Mouse (Mus musculus) macrophage (primary cell): ENCODE data around the gene Fam13a. TPM values are rescaled to one million over a fixed set of nuclear protein-coding genes. Genes with fewer than 3 reads are reported as not detected.

Experiments
- H3K27ac ChIP-seq: fragments of 350-480 bp; formaldehyde crosslinking; 2 replicates; pipeline ENCODE4 v1.9.0; 2021
- H3K36me3 ChIP-seq: fragments of 350-480 bp; formaldehyde crosslinking; 2 replicates; pipeline ENCODE4 v1.9.0; 2021; ENCODE audit errors: inconsistent target
- H3K4me3 ChIP-seq: fragments of 350-480 bp; formaldehyde crosslinking; 2 replicates; pipeline ENCODE4 v1.9.0; 2021; ENCODE audit errors: inconsistent target
- H3K79me2 ChIP-seq: fragments of 350-480 bp; formaldehyde crosslinking; 2 replicates; pipeline ENCODE4 v1.9.0; 2021; ENCODE audit errors: inconsistent target
- WGBS: methylation state at CpG from one replicate; pipeline ENCODE4 v1.1.7; 2026; ENCODE audit warnings: inconsistent platforms; ENCODE audit not compliant: missing documents; 5-methylcytosine and 5-hydroxymethylcytosine counted together
- polyA plus RNA-seq: library from polyadenylated mRNA; stranded (reverse); fragments of 250-400 nt; gene quantifications from 3 replicates; pipeline ENCODE4 v1.2.4, GENCODE M21; 2018; ENCODE audit warnings: inconsistent platforms

Gene Fam13a
- polyA plus RNA-seq, 1 experiment from 2014 or later: 0.75 TPM

DNA sequence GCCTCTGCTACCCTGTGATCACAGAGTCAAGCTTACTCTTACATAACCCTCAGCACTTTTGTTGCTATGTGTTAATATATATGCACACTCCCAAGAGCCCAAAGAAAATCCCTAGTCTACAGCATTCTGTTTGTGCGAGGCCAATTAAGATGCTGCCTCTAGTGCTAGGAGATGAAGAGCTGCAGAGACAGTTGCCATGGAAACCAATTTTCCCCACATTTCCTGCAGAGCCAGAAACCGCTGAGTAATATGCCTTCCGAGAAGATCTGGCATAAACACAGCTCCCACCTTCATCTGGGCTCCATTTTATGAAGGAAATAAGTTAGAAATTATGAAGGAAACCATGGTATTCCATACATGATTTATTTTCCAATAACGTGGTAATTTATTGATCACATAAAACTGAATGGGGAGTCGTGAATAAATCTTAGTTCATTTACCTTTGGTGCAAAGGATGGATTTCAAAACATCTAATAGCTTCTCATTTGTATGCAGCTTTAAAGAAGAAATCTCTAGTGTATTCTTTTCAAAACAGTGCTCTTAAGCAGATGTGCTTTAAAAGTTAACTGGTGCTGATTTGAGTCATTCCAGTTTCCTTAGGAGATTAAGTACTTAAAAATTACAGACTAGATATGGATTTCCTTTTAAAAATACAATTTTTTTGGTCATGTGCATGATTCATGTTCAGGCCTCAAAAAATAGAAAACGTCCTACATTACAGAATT lies 91.0 kb downstream of the Fam13a start:
- 65% methylated on average over 6 of the region's 6 CpGs for WGBS

DNA sequence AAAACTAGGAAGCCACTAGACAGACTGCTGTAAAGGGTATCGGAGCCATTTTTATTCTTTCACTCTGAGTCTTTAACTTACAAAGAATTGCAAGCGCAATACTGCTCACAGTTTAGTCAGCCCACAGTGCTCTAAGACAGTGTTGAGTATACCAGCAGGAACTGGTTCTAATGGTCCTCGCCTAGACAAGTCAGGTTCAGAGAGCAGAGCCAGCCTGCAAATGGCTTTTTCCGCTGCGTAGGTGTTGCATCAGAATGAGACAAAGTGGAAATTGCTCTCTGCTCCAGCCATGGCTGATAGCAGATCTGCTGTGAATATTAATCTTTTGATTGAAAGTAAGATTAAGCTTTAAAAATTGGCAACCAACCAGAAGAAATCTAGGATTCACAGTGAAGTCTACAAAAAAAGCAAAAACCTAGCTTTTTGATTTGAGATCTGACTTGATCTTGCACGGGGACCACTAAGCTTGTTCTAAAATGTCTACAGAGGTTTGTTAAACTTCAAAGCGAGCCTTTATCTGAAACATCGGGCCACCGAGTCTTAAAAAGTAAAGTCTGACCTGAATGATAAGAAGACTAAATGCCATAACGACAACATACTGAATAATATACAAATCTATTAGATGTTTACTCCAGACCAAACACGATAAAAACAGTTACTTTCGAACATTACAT lies 91.7 kb downstream of the Fam13a start:
- no peak overlapping the region for H3K27ac ChIP-seq
- 92% methylated on average over 12 of the region's 12 CpGs for WGBS

More for the DNA sequence above, 91.0 kb downstream of the Fam13a start:
- Histone ChIP-seq H3K27ac (no peak overlapping the region), H3K4me3 (no peak overlapping the region), H3K36me3 (no peaks in the 10 kb centered on the region), H3K79me2 (no peaks in the 10 kb centered on the region)

DNA sequence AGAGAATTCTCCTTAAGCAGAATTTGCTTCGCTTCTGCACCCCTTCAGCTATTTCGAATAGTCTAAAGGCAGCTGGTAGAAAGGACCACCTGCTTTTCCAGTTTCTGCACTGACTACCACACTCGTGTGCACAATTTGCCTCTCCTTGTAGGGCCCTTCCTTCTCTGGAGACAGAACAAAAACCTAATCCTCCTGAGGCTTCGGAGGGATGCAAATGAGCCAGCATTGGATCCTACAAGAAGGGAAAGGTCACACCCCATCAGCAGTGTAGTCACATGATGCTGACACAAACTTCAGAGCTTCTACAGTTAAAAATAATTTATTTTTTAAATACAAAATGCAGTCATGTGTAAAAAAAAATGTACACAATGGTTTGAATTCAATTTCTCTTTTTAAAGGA lies 93.2 kb downstream of the Fam13a start:
- Histone ChIP-seq H3K27ac (no peak overlapping the region), H3K79me2 (no peaks in the 10 kb centered on the region), H3K4me3 (no peak overlapping the region), H3K36me3 (no peaks in the 10 kb centered on the region)
- WGBS: 94% methylated on average over 4 of the region's 4 CpGs

More for the DNA sequence above, 91.7 kb downstream of the Fam13a start:
- no peaks in the 10 kb centered on the region for H3K79me2 ChIP-seq
- no peaks in the 10 kb centered on the region for H3K36me3 ChIP-seq
- H3K4me3 ChIP-seq: no peak overlapping the region

DNA sequence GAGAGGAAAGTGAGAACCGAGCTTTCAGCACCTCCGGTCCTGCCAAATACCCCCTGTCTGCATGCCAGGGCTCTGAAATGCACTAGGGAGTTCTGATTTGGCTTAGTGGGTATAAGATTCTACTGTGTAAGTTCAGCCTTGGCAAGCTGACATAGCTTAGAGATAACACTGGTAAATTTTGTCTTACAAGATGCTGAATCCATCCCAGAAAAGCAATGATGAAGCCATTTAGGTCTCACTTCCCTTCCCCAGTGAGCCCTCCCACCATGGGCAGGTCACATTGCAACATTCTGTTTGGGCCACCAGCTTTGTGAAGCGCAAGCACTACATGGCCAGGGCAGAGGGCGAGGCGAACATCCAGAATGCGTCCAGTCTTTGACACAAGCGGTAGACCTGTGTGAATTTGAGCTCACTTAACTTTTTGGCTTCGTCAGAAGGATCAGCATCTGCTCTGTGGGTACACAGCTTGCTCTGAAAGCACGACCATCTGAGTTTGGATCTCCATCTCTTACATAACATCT lies 94.4 kb downstream of the Fam13a start:
- 91% methylated on average over 9 of the region's 9 CpGs for WGBS
- Histone ChIP-seq H3K27ac (no peak overlapping the region), H3K36me3 (no peaks in the 10 kb centered on the region), H3K4me3 (no peak overlapping the region), H3K79me2 (no peaks in the 10 kb centered on the region)

DNA sequence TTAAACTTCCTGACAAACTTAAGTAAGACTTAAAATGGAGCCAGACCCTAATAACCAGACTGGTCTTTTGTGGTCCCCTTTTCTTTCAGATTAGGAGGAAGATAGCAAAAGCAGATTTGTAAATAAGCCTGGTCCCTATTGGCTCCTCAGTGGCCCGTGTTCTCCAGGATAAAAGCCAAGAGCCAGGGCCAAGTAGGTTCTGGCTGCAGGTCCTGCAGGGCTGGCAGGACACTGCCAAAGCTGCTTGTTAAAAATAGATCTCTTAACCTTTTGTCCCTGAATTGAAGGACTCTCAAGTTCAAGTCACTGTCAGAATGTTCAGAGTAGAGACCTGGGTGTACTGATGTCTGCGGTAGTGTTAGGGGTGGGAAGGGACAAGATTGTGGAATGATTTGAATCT lies 96.5 kb downstream of the Fam13a start:
- 91% methylated on average over 2 of the region's 2 CpGs for WGBS
- no peaks in the 10 kb centered on the region for H3K79me2 ChIP-seq
- no peaks in the 10 kb centered on the region for H3K36me3 ChIP-seq
- H3K27ac ChIP-seq: no peak overlapping the region
- no peak overlapping the region for H3K4me3 ChIP-seq

DNA sequence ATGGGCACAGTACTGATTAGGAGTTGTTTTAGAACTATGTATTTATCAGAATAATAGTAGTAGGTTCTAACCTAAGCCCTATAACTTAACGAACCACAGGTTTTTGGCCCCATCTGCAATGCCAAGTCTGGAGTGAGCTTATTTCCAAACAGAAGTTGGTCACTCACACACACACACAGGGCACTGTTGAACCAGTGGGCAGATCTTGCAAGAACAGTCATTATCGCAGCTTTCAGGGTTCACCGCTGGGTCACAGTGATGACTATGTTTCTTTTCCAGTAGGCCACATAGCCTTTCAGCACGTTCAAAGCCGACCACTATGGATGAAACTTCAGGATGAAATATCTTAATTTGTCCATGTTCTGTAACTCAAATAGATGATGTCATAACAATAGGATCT lies 101.8 kb downstream of the Fam13a start:
- no peak overlapping the region for H3K4me3 ChIP-seq
- H3K79me2 ChIP-seq: no peaks in the 10 kb centered on the region
- WGBS: 94% methylated on average over 5 of the region's 5 CpGs
- no peaks in the 10 kb centered on the region for H3K36me3 ChIP-seq
- no peak overlapping the region for H3K27ac ChIP-seq

DNA sequence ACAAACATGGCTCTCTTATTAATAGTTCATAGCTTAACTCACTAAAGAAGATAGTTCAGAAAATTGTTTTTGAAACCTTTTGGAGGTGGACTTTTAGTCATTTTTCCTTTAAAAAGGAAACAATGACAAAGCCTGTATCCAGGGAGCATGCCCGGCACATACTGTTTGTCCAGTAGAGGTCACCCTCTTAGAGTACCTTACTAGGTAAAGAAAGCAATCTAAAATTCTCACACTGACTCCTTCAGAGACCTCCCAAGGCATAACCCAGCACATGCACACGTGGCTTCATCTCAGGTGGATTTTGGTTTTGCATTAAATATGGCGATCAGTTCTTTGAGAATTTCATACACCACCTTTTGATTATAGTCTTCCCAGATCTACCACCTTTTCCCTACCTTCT lies 102.7 kb downstream of the Fam13a start:
- H3K27ac ChIP-seq: no peak overlapping the region
- no peaks in the 10 kb centered on the region for H3K79me2 ChIP-seq
- WGBS: 70% methylated on average over 3 of the region's 3 CpGs
- H3K4me3 ChIP-seq: no peak overlapping the region
- H3K36me3 ChIP-seq: no peaks in the 10 kb centered on the region

DNA sequence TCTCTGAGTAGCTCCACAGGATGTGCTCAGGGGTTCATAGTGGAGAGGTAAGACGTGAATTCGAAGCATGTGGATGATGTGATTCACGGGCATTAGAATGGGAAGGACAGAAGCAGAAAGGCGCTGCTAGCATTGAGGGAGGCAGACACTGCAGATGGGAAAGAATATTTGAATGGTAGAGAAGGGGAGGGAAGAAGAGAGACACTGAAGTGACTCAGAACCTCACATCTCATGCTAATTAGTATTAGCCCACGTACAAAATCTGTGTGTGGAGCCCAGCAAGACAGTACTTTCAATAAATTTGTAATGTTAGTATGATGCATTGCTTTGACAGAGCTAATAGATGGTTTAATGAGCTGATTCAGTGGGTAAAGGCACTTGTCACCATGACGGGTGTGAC lies 103.6 kb downstream of the Fam13a start:
- no peak overlapping the region for H3K27ac ChIP-seq
- no peaks in the 10 kb centered on the region for H3K79me2 ChIP-seq
- H3K4me3 ChIP-seq: no peak overlapping the region
- no peaks in the 10 kb centered on the region for H3K36me3 ChIP-seq
- 95% methylated on average over 6 of the region's 6 CpGs for WGBS

DNA sequence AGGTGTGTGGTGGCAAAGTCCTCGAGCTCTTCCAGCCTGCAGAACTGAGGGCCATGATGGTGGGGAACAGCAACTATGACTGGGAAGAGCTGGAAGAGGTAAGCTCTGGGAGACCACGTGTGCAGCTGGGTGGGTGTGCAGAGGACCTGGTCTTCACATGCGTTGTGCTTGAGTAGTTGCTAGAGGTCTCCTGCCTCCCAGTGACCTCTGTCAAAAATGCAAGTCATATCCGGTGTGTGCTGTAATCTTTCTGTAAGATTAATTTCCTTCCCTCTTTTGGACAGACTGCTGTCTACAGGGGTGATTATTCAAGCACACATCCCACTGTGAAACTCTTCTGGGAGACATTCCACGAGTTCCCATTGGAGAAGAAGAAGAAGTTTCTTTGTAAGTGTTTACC lies 107.9 kb downstream of the Fam13a start:
- Histone ChIP-seq H3K4me3 (no peak overlapping the region), H3K27ac (peak overlapping the region; percentile 38), H3K36me3 (no peaks in the 10 kb centered on the region), H3K79me2 (no peaks in the 10 kb centered on the region)
- WGBS: 10% methylated on average over 5 of the region's 5 CpGs

DNA sequence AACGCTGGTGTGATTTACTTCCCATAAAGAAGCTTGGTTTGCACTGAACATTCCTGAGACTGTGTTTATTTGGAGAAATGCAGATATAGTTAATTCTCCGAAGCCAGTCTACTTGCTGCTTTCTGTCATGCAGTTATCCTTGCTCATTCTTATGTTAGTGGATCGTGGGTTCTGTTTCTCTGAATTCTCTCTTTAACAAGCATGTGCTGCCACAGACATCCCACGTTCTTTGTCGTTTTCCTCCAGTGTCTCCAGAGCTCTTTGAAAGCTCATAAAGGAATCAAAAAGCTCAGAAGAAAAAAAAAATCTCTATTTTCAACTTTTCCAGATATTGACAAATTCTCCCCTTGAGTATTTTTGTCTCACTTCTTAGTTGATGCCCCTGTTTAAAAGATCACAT lies 110.4 kb downstream of the Fam13a start:
- no peaks in the 10 kb centered on the region for H3K79me2 ChIP-seq
- WGBS: 95% methylated on average over 5 of the region's 5 CpGs
- no peaks in the 10 kb centered on the region for H3K36me3 ChIP-seq
- no peak overlapping the region for H3K4me3 ChIP-seq
- no peak overlapping the region for H3K27ac ChIP-seq

DNA sequence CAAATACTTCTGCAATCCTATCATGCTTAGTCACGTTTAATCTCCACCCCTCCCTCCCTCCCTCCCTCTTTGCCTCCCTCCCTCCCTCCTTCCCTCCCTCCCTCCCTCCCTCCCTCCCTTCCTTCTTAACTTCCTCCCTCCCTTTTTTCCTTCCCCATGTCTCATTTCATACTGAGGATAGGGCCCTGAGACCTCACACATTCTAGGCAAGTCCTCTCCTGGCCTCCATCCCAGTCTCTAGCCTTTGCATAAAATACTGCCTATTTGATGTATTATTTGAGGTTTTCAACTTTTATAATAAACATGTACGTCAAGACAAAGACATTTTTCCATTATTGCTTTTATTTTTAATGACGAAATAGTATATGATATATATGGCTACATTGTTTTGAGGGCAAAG lies 110.8 kb downstream of the Fam13a start:
- no peak overlapping the region for H3K4me3 ChIP-seq

DNA sequence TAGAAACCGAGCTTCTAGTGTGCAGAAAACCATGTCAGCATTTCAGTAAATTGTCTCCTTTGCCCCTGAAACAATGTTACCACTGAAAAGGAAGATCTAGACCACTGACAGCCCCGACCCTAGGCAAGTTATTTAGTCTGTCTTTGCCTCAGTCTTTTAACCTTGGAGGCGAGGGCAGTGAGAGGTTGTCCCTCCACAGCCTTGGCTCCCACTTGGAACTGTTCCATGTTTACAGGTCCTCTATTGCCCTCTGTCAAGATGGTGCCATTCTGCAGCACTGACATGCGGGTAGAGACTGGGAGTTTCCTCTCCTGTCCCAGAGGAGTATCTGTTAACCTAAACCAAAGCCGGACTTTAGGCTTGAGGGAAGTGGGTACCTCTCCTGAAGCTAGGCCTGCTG lies 111.5 kb downstream of the Fam13a start:
- Histone ChIP-seq H3K79me2 (no peaks in the 10 kb centered on the region), H3K4me3 (no peak overlapping the region), H3K36me3 (no peaks in the 10 kb centered on the region), H3K27ac (no peak overlapping the region)
- WGBS: 92% methylated on average over 5 of the region's 5 CpGs

More for the DNA sequence above, 110.8 kb downstream of the Fam13a start:
- Histone ChIP-seq H3K79me2 (no peaks in the 10 kb centered on the region), H3K27ac (no peak overlapping the region), H3K36me3 (no peaks in the 10 kb centered on the region)
- WGBS: 100% methylated on average over 2 of the region's 3 CpGs

DNA sequence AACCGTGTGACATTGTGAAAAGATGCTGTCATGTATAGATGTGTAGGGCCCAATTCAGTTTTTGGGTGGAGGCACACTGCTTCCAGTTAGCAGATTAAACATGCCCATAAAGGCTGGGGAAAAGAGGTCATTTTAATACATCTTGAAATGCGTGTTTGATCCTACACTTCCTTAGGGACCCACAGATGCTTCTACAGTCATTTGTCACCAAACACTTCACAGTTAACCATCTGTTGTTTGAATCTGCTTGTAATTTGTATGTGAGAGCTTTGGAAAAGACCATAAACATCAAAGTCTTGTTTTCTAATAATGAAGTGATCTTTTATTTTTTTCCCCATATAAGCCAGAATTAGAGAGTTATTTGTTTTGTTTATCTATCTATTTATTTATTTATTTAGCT lies 116.6 kb downstream of the Fam13a start:
- no peak overlapping the region for H3K27ac ChIP-seq
- WGBS: 92% methylated on average over 2 of the region's 2 CpGs
- H3K4me3 ChIP-seq: no peak overlapping the region
- H3K79me2 ChIP-seq: no peaks in the 10 kb centered on the region
- no peaks in the 10 kb centered on the region for H3K36me3 ChIP-seq

DNA sequence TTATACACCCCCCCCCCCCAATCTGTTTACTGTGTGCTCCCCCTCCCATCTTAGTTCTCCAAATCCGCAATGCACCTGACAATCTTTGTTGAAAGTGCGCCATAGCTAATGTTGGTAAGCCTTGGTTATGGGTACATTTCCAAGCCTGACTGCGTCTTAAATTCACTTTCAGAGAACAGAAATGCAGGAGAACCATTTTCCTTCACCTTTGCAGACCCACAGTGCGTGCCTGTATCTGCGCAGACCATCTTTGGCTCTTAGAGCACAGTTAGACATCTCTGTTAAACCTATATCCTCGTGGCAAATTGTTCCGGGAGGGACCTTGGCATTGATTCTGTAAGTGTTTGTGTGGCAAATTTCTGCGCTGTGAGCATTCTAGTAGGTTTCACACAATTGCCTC lies 117.0 kb downstream of the Fam13a start:
- no peaks in the 10 kb centered on the region for H3K79me2 ChIP-seq
- H3K4me3 ChIP-seq: no peak overlapping the region
- WGBS: 97% methylated on average over 8 of the region's 8 CpGs
- H3K36me3 ChIP-seq: no peaks in the 10 kb centered on the region
- H3K27ac ChIP-seq: no peak overlapping the region

DNA sequence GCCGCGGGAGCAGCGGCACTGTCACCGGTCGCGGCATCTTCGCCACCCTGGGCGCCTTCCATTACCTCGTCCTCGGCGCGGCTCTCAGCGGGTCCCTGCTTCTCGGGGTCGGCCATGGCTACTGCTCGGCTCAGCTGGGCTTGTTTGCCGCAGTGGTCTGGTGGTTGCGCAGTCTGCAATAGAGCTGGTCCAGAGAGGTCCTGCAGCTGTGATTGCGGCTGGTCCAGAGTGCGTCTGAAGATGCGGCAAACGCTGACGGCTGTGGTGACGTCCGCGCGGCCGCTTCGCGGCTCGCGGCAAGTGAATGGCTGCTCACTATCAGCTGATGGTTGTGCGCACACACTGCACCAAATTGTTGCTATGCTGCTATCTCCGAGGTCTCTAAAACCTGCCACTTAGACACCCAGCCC lies 117.5 kb downstream of the Fam13a start, which contains the start of gene Nap1l5:
TSS of gene Nap1l5 (minus strand) at position 225 of the 410 bp plus-strand sequence.
- 64% methylated on average over 33 of the region's 34 CpGs for WGBS

More for the DNA sequence above, 117.5 kb downstream of the Fam13a start, which contains the start of gene Nap1l5:
- Histone ChIP-seq H3K79me2 (no peaks in the 10 kb centered on the region), H3K4me3 (no peak within 1 kb of the TSS), H3K27ac (no peak within 1 kb of the TSS), H3K36me3 (no peaks in the 10 kb centered on the region)
